ENCODE assay signal across 8 mouse cellular contexts in the genomic region with DNA sequence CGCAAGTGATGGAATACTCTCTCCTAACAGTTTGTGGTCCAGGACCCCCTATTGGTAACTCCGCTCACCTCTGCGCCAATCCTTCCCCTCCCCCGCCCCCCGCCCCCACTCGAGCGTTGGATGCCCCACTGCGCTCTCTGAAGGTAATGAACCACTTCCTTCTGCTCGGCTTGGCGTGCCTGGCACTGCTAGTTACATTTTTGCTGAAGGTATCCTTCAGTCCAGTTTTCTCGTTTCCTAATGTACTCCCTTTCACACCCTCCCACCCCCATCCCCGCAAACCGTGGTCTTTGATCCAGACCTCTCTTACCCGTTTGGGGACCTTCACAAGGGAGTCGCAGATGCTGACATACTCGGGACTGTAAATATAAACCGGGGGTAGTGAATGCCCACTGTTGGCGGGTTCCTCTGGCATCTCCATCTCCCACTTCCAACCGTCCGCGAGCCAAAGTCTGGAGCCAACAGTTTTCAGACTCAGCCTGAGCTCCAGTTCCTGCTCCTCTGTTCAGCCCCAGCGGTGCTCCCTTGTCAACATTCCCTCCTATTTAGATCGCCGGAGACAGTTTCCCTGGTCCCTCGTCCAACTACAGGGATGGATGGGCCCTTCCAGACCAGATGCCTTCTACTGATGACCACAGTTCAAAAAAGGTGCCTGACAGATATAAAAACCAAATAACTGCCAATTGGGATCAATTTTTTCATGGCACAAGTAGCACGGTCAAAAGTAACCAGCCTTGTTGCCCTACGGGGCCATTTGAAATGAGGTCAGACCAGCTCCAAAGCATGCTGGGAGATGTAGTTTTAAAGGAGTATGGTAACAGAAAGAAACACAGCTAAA. TPM values are rescaled to one million over a fixed set of nuclear protein-coding genes. Genes with fewer than 3 reads are reported as not detected.
A peak's percentile ranks its signal among the peaks of the same experiment; 100 is the strongest.
DNase-seq lines count a peak whose midpoint lies in the region; ATAC-seq and TF ChIP-seq lines count a peak whose summit lies in the region.

TSS of gene Hdac8 (minus strand) at position 716 of the 838 bp plus-strand sequence.

- peaks cover 3% of the 10 kb centered on the region for H3K4me1 ChIP-seq in erythroblast, embryonic 14.5 days (ENCODE audit: control insufficient read depth)
- 0 out of 2 replicates have a peak, but pooled peaks cover 2% of the 10 kb centered on the region for H3K4me1 ChIP-seq in heart, embryonic 13.5 days
- H3K4me1 ChIP-seq in kidney, postnatal 0 days (replicated peaks; ENCODE audit: insufficient read depth, low read length): no peaks in the 10 kb centered on the region
- no peaks in the 10 kb centered on the region for H3K4me1 ChIP-seq in liver, adult 2 months (ENCODE audit: control insufficient read depth, insufficient read depth, low read length)

- peaks cover 11% of the 10 kb centered on the region; the same call in 1 of the 2 replicates for H3K27me3 ChIP-seq in erythroblast, embryonic 14.5 days (ENCODE audit: control insufficient read depth)
- peaks cover 34% of the 10 kb centered on the region for H3K27me3 ChIP-seq in heart, embryonic 13.5 days (replicated peaks)
- H3K27me3 ChIP-seq in kidney, postnatal 0 days (ENCODE audit: insufficient read depth, low read length): no peaks in the 10 kb centered on the region
- H3K27me3 ChIP-seq in liver, adult 2 months (ENCODE audit: control insufficient read depth, insufficient read depth, low read length): no peaks in the 10 kb centered on the region

- H3K9me3 ChIP-seq in erythroblast, embryonic 14.5 days (ENCODE audit: control insufficient read depth, low read length): no peaks in the 10 kb centered on the region
- H3K9me3 ChIP-seq in heart, embryonic 13.5 days: no peaks in the 10 kb centered on the region
- H3K9me3 ChIP-seq in kidney, postnatal 0 days (replicated peaks; ENCODE audit: low read length): no peaks in the 10 kb centered on the region

- H3K36me3 ChIP-seq in erythroblast, embryonic 14.5 days (ENCODE audit: control insufficient read depth): no peaks in the 10 kb centered on the region
- H3K36me3 ChIP-seq in heart, embryonic 13.5 days: no peaks in the 10 kb centered on the region
- no peaks in the 10 kb centered on the region for H3K36me3 ChIP-seq in kidney, postnatal 0 days (ENCODE audit: insufficient read depth, low read length)
- no peaks in the 10 kb centered on the region; the same call in 1 of the 2 replicates for H3K36me3 ChIP-seq in liver, adult 2 months (ENCODE audit: control insufficient read depth, insufficient read depth, low read length)

- peak; percentile 58; the same call in 1 of the 2 replicates for ATAC-seq in heart, embryonic 13.5 days (ENCODE audit: extremely low read depth, insufficient number of reproducible peaks, low FRiP score, low TSS enrichment)
- ATAC-seq in kidney, postnatal 0 days (replicated peaks; ENCODE audit: low FRiP score, low read depth): peak; percentile 79
- ATAC-seq in monocyte, adult 5-6 weeks (replicated peaks; ENCODE audit: insufficient number of reproducible peaks, low FRiP score, low TSS enrichment, poor library complexity, severe bottlenecking): peak; percentile 66

- WGBS in heart, embryonic 13.5 days: 9% methylated on average over 27 of the region's 27 CpGs
- 24% methylated on average over 26 of the region's 27 CpGs for WGBS in kidney, postnatal 0 days
- 1% methylated on average over 25 of the region's 27 CpGs for WGBS in liver, adult 2 months

- DNase-seq in CD4-positive, CD25-positive, alpha-beta regulatory T cell, adult 2 months (ENCODE audit: low read depth, low spot score): peak; percentile 74
- peak; percentile 82 for DNase-seq in brain, embryonic 14.5 days (ENCODE audit: low read depth)
- DNase-seq in kidney, postnatal 0 days (ENCODE audit: low spot score): peak; percentile 77
- DNase-seq in liver, adult 2 months (ENCODE audit: extremely low read depth, low read depth, low spot score): peak; percentile 82
- DNase-seq in spleen, postnatal 4 days (ENCODE audit: low spot score in 2 of 2): peak; percentile 23 to 68

- TF ChIP-seq POLR2A in brain, embryonic 14.5 days (IDR thresholded peaks at IDR 0.05; ENCODE audit: borderline replicate concordance, extremely low read depth, insufficient read depth, insufficient read length, poor library complexity, severe bottlenecking): no peak
- no peak for TF ChIP-seq POLR2A in liver, adult 2 months (IDR thresholded peaks at IDR 0.05; ENCODE audit: extremely low read depth, insufficient read depth, low read length)

- peak within 1 kb of the TSS; percentile 71 for H3K4me2 ChIP-seq in heart, embryonic 13.5 days
- H3K4me2 ChIP-seq in kidney, postnatal 0 days (ENCODE audit: low read length): peak within 1 kb of the TSS; percentile 60

- H3K79me2 ChIP-seq in liver, adult 2 months (ENCODE audit: control insufficient read depth, insufficient read depth, low read length): no peaks in the 10 kb centered on the region

- 0 out of 2 replicates have a peak within 1 kb of the TSS, but pooled peaks have one; percentile 39 for H3K27ac ChIP-seq in heart, embryonic 13.5 days (replicated peaks)
- peak within 1 kb of the TSS; percentile 47; the same call in 1 of the 2 replicates for H3K27ac ChIP-seq in kidney, postnatal 0 days
- H3K27ac ChIP-seq in liver, adult 2 months (replicated peaks; ENCODE audit: insufficient read depth, low read depth, low read length): peak within 1 kb of the TSS; percentile 77

- no peak for TF ChIP-seq CTCF in brain, embryonic 14.5 days (IDR thresholded peaks at IDR 0.05; ENCODE audit: borderline replicate concordance, extremely low read depth, insufficient read depth, insufficient read length)
- TF ChIP-seq CTCF in kidney, postnatal 0 days (IDR thresholded peaks at IDR 0.05; ENCODE audit: low read depth): no peak
- no peak for TF ChIP-seq CTCF in liver, adult 2 months (IDR thresholded peaks at IDR 0.05; ENCODE audit: low read depth, low read length)

- peak within 1 kb of the TSS; percentile 79 for H3K9ac ChIP-seq in heart, embryonic 13.5 days
- peak within 1 kb of the TSS; percentile 40; the same call in 1 of the 2 replicates for H3K9ac ChIP-seq in kidney, postnatal 0 days (ENCODE audit: low read depth, low read length)
- peak within 1 kb of the TSS; percentile 69 for H3K9ac ChIP-seq in liver, adult 2 months (ENCODE audit: low read depth, low read length)

- peak within 1 kb of the TSS; percentile 68 for H3K4me3 ChIP-seq in erythroblast, embryonic 14.5 days (replicated peaks)
- H3K4me3 ChIP-seq in heart, embryonic 13.5 days: peak within 1 kb of the TSS; percentile 64
- peak within 1 kb of the TSS; percentile 51 for H3K4me3 ChIP-seq in kidney, postnatal 0 days (replicated peaks; ENCODE audit: low read depth, low read length)
- H3K4me3 ChIP-seq in liver, adult 2 months (ENCODE audit: insufficient read depth, low read depth, low read length): peak within 1 kb of the TSS; percentile 56

RNA-seq across cellular contexts. Expression of gene Hdac8, which starts in this region (rescaled TPM):
- 11.6 TPM in 2 replicates for polyA plus RNA-seq in brain, embryonic 14.5 days (2012; rRNA removed)
- 0.09 and 0.10 TPM in 2 replicates for polyA plus RNA-seq in erythroblast, embryonic 14.5 days (2012)
- 5.8 and 6.6 TPM in 2 replicates for polyA plus RNA-seq in heart, embryonic 13.5 days (2015; fragmentation: Nextera tagmentation; extraction: Ambion mirVana)
- 9.9 and 11.5 TPM in 2 replicates for polyA plus RNA-seq in kidney, postnatal 0 days (2015; fragmentation: Nextera tagmentation; extraction: Ambion mirVana)
- total RNA-seq in liver, adult 2 months (2014; rRNA removed): 6.2 and 7.2 TPM in 2 replicates
- 1.4 and 1.6 TPM in 2 replicates for polyA plus RNA-seq in liver, adult 2 months (2012; rRNA removed)
- 6.2 to 13.0 TPM (median 7.1 TPM) in 3 replicates for total RNA-seq in monocyte, adult 5-6 weeks (2017)

Comparison
In these comparisons a context has a peak if more than half of its experiments do, and no peak if none do; other contexts are left out.
1. Peak in every context shown above with its lines: DNase-seq, ATAC-seq, H3K4me3 ChIP-seq and H3K27ac ChIP-seq.